Mouse (Mus musculus): Measurements from ENCODE around the gene Vat1l.

DNA sequence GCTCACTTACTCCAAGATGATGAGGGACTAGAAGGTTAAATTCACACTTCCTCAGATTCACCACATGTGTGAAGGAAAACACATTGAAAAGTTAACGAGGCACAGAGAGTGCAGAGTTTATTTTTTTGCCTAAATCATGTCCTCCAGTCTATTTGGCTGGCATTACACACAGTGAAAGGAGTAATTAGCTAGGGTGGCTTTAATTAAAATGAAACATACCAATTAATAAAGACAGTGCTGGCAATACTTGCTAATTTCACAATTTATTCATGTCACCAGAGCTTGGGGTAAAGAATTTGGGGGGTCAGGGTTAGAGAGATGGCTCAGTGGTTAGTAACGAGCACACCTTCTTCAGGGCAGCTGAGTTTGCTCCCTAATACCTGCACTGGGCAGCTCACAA lies 46.8 kb upstream of the Vat1l start:
- TF ChIP-seq CTCF (conservative IDR thresholded peaks at IDR 0.05; ENCODE audit: low read length) (no peak), POU5F1 (IDR thresholded peaks at IDR 0.05; ENCODE audit: borderline replicate concordance, low read length) (no peak)
